Mouse (Mus musculus) hindbrain, embryonic 15.5 days (tissue): ENCODE measurements around the gene Tacc3. TPM values are rescaled to one million over a fixed set of nuclear protein-coding genes. Genes with fewer than 3 reads are reported as not detected.

Experiments used
- polyA plus RNA-seq: library from polyadenylated mRNA; unstranded; fragments of >200 nt; fragmentation: Nextera tagmentation; extraction: Ambion mirVana; gene quantifications from 2 replicates; pipeline ENCODE4 v1.2.1, GENCODE M21; 2015

The Tacc3 gene
- polyA plus RNA-seq, 1 experiment from 2014 or later = 40.9 TPM

Other genes with a start within 250 kb of the Tacc3 start
- 0.25 and 0.52 TPM in 2 replicates for gene Nkx1-1, start 224.2 kb upstream of the Tacc3 start, polyA plus RNA-seq
- 30.0 and 33.6 TPM in 2 replicates for gene Fam53a, start 28.5 kb upstream of the Tacc3 start, polyA plus RNA-seq
- gene Gm9903, start 28.2 kb upstream of the Tacc3 start, polyA plus RNA-seq = 0.47 and 0.64 TPM in 2 replicates
- 118 and 127 TPM in 2 replicates for gene Slbp, start 5.6 kb upstream of the Tacc3 start, polyA plus RNA-seq
- gene Tmem129, start 288 bp downstream of the Tacc3 start, polyA plus RNA-seq = 31.4 and 32.7 TPM in 2 replicates
- gene Fgfr3, start 63.5 kb downstream of the Tacc3 start, polyA plus RNA-seq = 39.4 and 40.5 TPM in 2 replicates
- 72.8 and 76.7 TPM in 2 replicates for gene Letm1, start 124.7 kb downstream of the Tacc3 start, polyA plus RNA-seq
- gene Nsd2, start 162.6 kb downstream of the Tacc3 start, polyA plus RNA-seq = 67.4 and 77.9 TPM in 2 replicates